Mouse (Mus musculus) mature B cell (primary cell): ENCODE measurements around the gene Trp53tg5.

ENCODE experiments used
- in situ Hi-C: fragments of 300-500 bp; cut with MboI; formaldehyde crosslinking; loops from 2 replicates; pipeline ENCODE4 v1.14.3; 2019

Gene Trp53tg5

DNA sequence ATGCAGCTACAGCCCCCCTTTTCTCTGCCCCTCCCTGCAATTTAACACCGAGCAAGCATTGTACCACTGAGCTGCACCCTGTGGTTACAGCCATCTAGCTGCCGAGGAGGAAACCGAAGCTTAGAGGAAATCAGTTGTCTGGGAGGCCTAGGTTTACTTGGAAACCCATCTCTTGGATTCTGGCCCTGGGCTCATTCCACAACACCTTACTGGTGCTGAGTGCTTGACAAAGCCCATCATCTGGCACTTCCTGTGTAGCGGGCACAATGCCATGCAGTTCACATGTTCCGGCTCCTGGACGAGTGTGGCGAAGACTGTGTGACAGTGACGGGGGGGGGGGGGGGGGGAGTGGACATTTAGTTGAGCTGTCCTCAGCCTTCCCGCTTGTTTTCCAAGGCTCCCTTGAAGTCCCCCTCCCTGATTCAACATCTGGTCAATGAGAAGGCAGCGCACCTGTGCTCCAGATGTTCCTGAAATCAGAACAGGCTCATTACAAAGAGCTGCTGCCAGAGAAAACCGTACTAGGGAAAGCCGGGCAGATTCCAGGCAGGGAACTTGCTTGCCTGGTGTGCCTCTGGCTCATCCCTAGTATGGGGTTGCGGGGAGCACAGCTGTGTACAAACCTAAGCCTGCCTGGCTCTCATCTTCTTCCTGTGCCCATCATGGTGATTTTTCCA is 21.4 kb downstream of the Trp53tg5 start:
- in situ Hi-C loops = no loop called here

DNA sequence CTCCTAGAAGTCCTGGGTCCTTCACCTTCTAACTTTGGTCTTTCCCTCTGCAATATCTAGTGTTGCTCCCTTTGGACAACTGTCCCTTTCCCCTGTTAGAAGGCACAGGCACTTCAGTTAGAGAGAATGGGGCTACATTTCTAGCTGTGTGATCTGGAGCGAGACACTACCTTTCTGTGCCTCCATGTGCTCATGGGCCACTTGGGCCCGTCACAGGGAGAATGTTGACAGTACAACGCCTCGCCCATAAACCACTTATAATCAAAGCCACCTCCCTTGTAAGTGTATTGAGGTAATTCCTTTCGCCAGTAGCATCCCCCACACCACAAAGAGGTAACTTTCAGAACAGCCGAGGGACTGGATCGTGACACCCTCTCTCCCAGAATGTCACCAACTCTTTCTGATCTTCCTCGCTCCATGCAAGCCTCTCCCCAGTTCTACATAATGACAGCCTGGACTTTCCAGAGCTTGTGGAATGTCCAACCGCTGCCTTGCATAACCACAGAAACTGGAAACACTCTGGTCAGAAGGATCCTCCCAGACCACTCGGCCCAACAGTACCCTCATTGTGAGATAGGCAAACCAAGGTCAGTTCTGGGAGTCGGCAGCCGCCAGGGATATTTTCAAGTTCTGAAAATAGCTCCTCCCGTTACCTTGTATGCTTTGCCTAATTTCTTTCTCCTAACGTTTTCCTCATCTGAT is 24.0 kb downstream of the Trp53tg5 start:
- in situ Hi-C loops = no loop called here

GRCm38 (mm10) chr2:164448921-164449320 is 24.6 kb downstream of the Trp53tg5 start:
- in situ Hi-C loops = no loop called here

- in situ Hi-C loops = no loop called here
Observed at GRCm38 (mm10) chr2:164448140-164448539, 25.4 kb downstream of the Trp53tg5 start.

DNA sequence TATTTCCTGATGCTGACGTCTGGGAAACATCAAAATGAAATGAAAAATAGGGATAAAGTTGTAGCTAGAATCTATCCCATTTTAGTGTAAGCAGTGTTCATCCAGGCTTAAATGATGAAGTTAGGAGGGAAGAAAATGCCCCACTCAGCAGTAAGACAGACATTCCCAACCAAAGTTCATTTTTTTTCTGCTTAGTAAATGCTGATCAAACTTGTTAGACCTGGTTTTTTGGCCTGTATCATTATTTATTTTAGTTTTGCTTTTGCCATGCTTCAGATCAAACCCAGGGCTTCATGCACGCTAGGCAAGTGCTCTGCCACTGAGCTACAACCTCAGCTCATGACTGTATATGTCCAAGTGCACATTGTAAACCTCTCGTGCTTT is 27.4 kb downstream of the Trp53tg5 start:
- in situ Hi-C loops = no loop called here

DNA sequence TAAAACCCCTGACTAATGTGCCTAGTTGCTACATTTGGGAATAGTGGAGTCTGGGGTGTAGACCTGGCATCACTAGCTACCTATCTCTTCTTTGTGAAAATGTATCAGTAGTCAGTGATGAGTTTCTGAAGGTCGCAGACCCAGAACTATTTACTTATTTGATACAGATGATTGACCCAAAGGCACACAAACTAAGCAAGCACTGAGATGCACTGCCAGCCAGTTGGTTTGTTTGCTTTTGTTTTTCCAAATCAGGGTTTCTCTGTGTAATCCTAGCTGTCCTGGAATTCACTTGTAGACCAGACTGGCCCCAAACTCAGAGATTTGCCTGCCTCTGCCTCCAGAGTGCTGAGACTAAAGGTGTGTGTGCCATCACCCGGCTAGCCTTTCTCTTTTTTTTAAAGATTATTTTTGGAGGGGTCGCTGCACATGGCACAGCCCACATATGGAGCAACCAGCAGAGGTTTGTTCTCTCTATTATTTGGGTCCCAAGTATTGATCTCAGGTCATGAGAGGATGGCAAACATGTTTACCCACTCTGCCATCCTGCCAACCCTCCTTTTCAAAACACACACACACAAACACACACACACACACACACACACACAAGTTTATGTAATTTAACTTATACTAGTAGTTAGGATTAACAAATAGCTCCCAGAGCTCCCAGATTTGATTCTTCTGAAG is 28.0 kb downstream of the Trp53tg5 start:
- in situ Hi-C loops = no loop called here

DNA sequence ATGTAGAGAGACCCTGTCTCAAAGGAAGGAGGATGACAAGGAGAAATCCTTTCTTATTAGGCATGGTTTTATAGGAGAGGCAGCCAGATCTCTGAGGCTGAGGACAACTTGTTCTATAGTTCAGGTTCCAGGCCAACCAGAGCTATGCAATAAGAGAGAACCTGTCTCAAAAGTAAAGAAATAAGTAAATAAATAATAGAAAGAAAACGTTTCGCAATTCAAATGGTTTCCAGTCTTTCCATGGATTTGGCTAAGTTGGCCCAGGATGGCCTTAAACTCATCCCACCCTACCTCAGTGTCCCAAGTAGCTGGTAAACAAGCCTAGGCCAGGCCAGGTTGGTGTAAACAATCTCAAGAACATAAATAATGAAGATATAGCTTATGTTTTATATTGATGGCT is 28.8 kb downstream of the Trp53tg5 start:
- in situ Hi-C loops = no loop called here

GRCm38 (mm10) chr2:164443460-164444000 is 30.0 kb downstream of the Trp53tg5 start, which contains the start of gene Sdc4:
Gene Sdc4 (minus strand): TSS chr2:164443887.
- in situ Hi-C loops = no loop called here

GRCm38 (mm10) chr2:164443051-164443437 is 30.5 kb downstream of the Trp53tg5 start:
- in situ Hi-C loops = no loop called here

DNA sequence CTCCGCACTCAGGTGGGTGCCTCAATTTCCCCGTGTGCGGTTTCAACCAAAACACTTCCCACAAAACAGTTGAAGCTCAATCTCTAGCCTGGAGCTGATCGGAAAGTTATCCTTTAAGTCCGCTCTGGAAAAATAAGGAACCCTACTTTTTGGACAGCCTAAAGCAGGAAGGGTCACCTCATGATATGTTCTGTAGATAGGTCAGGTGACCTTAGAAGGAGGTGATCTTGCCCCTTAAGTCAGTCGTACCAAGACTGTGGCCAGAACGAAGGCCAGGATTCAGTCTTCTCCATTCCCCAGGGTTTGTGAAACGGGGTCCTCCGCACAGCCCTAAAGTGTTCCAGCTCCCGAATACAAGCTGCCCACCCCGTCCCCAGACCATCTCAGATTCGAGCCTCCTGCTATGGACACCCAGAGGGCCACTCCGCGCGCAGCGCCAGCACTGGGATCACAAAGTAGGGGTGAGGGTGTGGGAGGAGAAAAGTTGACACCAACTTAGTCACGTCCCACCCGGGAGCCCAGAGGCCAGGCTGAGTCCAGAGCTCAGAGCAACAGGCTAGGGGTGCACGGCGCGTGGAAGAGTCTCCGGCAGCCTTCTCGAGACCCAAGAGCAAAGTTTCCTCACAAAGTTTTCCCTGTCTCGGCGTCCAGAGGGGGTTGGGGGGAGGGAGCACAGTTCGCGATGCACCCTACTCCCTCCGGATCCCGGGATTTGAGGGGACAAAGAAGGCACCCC is 31.0 kb downstream of the Trp53tg5 start:
- in situ Hi-C loops = no loop called here

DNA sequence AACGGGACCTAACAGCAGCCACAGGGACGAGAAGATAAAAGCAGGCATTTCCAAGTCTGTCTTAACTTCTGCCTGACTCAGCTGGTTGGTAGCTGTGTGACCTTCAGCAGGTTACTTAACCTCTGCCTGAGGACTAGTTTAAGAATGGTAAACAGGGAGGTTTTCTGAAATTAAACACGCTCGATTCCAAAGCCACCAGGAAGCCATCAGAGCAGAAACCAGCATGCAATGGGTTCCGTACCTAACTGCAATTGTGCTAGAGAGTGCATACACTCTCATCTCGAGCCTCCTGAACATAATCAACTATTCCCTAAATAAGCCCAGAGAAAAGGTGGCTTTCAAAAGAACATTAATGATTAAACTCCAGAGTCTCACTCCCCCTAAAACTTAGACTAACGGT is 31.8 kb downstream of the Trp53tg5 start:
- in situ Hi-C loops = no loop called here

- in situ Hi-C loops = no loop called here
Observed at GRCm38 (mm10) chr2:164441155-164441554, 32.4 kb downstream of the Trp53tg5 start.

DNA sequence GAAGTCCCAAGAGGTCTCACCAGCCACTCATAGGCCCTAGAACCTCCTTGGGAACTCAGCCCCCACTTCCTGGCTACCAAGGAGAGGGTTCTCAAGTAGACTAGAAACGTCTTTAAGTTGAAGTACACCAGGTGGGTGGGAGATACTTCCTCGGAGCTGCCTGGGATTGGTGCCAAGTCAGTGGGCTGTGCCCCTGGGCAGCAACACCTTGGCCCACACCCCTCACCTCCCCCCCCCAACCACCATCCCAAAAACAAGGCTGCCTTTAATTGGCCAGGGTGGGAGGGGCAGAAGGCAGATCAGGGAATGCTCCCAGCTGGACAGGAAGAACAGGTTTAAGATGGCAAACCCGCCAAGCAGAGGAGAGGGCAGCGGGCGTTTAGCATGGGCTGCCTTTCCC is 33.2 kb downstream of the Trp53tg5 start:
- in situ Hi-C loops = no loop called here

DNA sequence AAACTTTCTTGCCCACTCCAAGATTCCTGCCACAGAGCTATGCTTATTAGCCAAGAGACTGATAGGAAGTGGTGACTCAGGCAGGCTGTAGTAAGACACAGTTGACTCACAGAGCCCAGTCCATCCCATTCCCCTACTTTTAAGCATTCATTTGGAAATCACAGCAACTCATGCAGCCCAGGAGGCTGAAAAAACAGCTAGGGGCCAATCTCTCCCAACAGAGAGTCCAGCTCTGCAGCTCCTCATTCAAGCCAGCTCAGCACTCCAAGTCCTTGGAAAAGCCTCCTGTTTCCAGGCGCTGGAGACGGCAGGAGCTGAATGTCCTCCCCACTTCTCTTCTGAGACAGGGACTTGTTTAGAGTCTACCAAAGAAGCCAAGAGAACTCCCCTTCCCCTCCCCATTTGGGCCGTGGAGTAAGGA is 34.5 kb downstream of the Trp53tg5 start:
- in situ Hi-C loops = no loop called here

DNA sequence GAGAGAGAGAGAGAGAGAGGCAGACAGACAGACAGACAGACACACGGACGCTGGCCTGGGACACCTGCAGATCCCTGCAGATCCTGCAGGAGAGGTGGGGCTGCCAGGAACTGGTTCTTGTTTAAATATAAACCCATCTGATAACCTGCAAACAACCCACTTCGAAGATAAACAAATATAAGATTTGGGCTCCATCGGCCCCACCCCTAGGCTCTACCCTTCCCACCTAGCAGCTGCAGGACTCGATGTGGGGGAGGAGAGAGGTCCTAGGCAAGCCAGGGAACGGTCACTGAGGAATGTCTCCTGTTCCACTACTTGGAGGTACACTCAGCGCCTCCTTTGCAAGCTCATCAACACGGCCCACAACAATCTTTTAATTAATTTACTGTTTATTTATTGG is 35.3 kb downstream of the Trp53tg5 start:
- in situ Hi-C loops = no loop called here

DNA sequence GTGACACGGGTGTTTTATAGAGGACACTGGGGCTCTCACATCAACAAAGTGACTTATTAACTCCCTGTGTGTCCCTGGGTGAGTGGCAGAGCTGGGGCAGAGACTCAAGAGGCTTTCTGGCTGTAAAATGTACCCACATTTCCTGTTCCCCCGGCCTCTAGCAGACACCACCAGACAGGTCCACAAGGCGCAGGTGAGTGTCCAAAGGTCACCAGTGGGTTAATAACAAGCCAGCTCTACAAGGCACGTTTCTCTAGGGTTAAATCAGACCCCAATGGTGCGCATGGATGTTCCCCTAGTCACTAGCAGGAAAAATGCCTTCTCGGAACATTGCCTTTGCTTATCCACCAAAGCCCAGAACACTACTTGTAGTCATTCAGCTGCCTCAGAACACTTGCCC is 35.8 kb downstream of the Trp53tg5 start:
- in situ Hi-C loops = no loop called here

DNA sequence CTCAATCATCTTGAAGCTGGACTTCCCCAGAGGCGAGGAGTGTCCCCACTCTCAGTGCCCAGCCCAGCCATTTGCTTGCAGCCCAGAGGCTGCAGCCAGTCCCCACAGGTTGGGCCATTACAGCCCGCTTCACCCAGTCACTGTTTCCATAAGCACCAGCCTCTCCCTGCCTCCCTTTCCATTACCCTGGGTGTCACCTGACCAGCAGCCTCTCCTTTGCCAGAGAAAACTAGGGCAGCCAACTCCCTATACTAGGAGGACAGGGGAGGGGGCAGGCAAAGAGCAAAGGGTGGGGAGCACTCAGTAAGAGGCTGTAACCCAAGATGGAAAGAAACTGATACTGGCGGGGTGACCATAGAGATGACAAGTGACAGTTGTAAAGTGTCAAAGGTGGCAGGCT is 36.6 kb downstream of the Trp53tg5 start:
- in situ Hi-C loops = no loop called here

DNA sequence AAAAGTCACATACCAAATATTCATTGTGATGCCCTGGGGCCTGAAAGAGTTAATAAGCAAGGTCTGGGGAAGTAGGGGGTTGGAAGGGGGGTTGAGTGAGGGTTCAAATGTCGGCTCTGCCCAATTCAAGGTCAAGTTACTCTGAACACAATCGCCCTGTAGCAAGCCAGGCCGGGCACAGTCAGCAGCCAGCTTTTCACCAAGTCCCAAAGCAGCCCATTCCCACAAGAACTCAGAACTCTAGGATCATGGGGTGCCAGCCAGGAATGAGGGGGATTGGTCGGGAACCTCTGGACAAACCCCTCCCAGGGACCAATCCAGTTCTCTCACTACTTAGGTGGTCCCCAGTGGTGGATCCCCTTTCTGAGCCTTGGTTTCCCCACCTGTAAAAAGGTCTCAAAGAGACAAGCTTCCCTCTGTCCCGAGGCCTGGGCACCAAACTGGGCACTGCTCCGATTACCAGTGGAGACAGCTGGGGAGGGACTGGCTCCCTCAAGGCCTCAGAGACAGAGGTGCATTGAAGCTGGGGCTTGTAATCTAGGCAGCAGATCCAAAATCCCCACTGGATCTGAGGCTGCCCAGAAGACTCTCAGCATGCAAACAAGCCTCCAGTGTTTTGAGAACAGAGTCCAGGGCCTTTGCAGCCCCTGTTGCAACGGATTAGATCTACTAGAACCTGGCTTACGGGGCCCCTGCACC is 37.2 kb downstream of the Trp53tg5 start:
- in situ Hi-C loops = no loop called here

- in situ Hi-C loops = no loop called here
Observed at GRCm38 (mm10) chr2:164435216-164436090, 38.1 kb downstream of the Trp53tg5 start.

DNA sequence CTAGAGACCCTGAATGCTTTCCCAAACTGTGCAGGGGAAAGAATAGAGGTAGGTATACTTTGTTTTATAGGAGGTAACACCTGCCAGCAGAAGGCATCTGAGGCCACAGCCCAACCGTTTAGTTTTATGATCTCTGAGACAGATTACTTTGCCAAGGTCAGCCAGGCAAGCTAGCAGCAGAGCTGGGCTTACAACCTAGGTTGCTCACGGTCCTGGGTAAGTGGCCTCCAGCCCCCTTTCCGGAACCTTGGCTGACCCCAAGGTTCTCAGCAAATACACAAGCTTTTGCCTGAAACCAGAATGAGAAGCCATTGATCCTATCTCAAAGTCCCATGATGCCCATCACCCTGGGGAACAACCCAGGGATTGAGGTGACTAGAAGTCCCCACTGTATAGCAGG is 38.8 kb downstream of the Trp53tg5 start:
- in situ Hi-C loops = no loop called here
